Mouse (Mus musculus): Measurements from ENCODE around the gene Gbf1.

GRCm38 (mm10) chr19:46223118-46223517 is 70.8 kb downstream of the Gbf1 start:
- TF ChIP-seq CTCF (conservative IDR thresholded peaks at IDR 0.05; ENCODE audit: insufficient read depth, insufficient read length, low read depth, low read length) (no peak), POLR2A (IDR thresholded peaks at IDR 0.05; ENCODE audit: low read depth, low read length) (no peak)

Data from kidney, adult 2 months (tissue).